Mouse (Mus musculus) heart, postnatal 0 days (tissue): ENCODE measurements around the gene Slc34a2.

Source experiments
- CTCF ChIP-seq: IDR thresholded peaks from 2 replicates; pipeline ENCODE4 v1.5.1; 2016; ENCODE audit warnings: antibody characterized with exemption, control low read depth, low read depth
- EP300 ChIP-seq: IDR thresholded peaks from 2 replicates; pipeline ENCODE4 v1.6.1; 2016; ENCODE audit warnings: antibody characterized with exemption, low read depth

DNA sequence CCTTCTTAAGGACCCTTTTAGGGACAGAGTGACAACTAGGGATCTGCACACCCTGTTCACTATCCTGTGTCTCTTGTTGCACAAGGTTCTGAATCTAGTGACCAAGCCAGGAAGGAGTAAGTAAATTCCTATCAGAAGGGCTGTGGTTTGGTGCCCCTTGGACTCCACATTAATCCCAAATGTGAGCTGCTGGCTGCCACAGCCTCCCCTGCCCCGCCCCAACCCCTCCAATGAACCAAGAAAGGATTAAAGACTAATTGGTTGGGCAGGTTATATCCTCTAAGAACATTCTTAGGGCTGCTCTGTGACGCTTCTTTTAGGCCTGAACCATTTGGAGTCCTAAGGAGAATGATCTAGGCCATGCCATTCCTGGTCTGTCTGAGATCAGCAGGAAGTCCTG lies 14.4 kb upstream of the Slc34a2 start:
- TF ChIP-seq CTCF (no peak), EP300 (no peak)
